Mouse (Mus musculus): ENCODE results near the gene Zscan22.

DNA sequence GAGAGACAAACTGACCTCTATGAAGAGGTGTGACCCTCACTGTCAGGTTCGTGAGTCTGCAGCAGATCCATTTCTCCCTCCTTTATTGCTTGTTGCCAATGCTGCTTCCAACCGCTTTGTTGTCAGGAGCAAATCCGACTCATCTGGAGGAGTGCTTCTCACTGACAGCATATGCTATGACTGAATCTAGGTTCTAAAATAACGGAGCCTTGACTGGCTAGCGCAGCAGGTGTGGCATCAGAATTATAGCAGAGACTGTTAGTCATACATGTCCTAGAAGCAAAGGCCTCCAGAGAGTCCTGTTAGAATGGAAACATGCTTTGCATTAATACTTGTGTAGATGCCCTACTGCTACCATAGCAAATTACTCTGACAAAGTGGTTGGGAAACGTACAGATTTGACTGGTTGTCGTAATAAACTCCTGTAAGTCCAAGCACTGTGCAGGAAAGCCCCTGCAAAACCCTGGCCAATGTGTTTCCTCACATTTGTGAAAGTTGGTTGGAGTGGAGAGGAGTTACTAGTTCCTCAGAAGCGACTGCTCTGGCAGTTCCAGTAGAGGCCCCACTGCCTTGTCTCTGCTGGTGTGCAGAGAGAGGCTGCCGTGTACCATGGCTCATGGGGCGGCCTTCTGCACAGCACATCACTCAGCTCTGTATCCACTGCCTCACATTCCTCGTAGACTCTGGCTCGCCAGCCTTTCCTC is 10.9 kb upstream of the Zscan22 start:
- TF ChIP-seq CTCF (IDR thresholded peaks at IDR 0.05; ENCODE audit: extremely low read depth, insufficient read length, insufficient replicate concordance, low read depth, low read length) (no peak), POLR2A (IDR thresholded peaks at IDR 0.05; ENCODE audit: low read depth, low read length) (no peak)
